Mouse (Mus musculus): ENCODE measurements around the gene Iqgap2. TPM values are rescaled to one million over a fixed set of nuclear protein-coding genes. Genes with fewer than 3 reads are reported as not detected.

Iqgap2 gene
- polyA plus RNA-seq, 1 experiment = 0.06 TPM

DNA sequence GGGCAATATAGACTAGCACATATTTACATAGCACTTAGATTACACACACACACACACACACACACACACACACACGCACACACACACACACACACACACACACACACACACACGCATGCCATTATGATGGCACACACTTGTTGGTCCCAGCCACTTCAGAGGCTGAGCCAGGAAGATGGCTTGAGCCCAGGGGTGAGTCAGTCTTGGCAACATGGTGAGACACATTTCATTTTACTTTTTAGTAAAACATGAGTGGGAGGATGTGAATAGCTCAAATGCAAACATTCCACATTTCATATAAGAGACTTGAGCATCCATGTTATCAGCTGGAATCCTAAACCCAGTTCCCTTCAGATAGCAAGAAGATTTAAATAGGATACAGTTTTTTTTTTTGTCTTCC, 258.3 kb downstream of the Iqgap2 start:
- Histone ChIP-seq H3ac (ENCODE audit: control insufficient read depth, insufficient read length, low read depth) (no peak overlapping the region), H3K36me3 (ENCODE audit: control insufficient read depth, insufficient read depth) (no peaks in the 10 kb centered on the region)

DNA sequence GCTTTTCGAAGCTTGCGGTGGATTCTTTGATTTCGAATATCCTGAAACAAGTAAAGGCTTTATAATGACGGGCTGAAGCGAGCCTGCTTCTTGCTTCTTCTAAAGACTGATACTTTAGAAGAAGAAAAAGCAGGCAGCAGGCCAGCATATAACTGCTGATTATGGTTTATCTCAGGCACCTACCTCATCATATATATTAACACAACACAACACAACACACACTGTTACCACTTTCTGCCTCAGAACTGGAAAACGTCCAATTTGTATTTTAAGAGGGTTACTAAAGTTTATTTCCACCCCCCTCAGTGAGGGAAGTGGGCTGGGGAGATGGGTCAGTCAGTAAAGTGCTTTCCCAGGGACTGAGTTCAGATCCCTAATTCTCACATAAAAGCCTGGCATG, 259.6 kb downstream of the Iqgap2 start:
- no peak overlapping the region for H3K4me3 ChIP-seq (ENCODE audit: insufficient read depth, poor library complexity, severe bottlenecking)
- H3K36me3 ChIP-seq (ENCODE audit: control insufficient read depth, insufficient read depth) = no peaks in the 10 kb centered on the region
- H3K27me3 ChIP-seq (ENCODE audit: control insufficient read depth, insufficient read depth, insufficient read length) = no peaks in the 10 kb centered on the region
- TF ChIP-seq MYOG (IDR thresholded peaks at IDR 0.05; ENCODE audit: control insufficient read depth, extremely low read depth, insufficient read length) = no peak
- no peak for TF ChIP-seq USF1 (IDR thresholded peaks at IDR 0.05; ENCODE audit: low read depth)
- no peak for TF ChIP-seq CTCF (IDR thresholded peaks at IDR 0.05; ENCODE audit: control insufficient read depth, insufficient read depth, insufficient read length)
- no peak for TF ChIP-seq MYOD1 (IDR thresholded peaks at IDR 0.05; ENCODE audit: control insufficient read depth, insufficient read length, low read depth)
- no peak for TF ChIP-seq MAX (IDR thresholded peaks at IDR 0.05)
- TF ChIP-seq CEBPB (IDR thresholded peaks at IDR 0.05; ENCODE audit: low read depth) = no peak
- TF ChIP-seq FOSL1 (IDR thresholded peaks at IDR 0.05; ENCODE audit: insufficient read depth, low read length, poor library complexity, severe bottlenecking) = no peak
- H3K79me3 ChIP-seq (ENCODE audit: low read depth) = no peaks in the 10 kb centered on the region
- H3ac ChIP-seq (ENCODE audit: control insufficient read depth, insufficient read length, low read depth) = no peak overlapping the region
- H3K79me2 ChIP-seq (ENCODE audit: control insufficient read depth, insufficient read depth) = no peaks in the 10 kb centered on the region

More for the DNA sequence above, 258.3 kb downstream of the Iqgap2 start:
- Histone ChIP-seq H3K4me3 (ENCODE audit: insufficient read depth, poor library complexity, severe bottlenecking) (no peak overlapping the region), H3K27me3 (ENCODE audit: control insufficient read depth, insufficient read depth, insufficient read length) (no peaks in the 10 kb centered on the region), H3K79me3 (ENCODE audit: low read depth) (no peaks in the 10 kb centered on the region), H3K79me2 (ENCODE audit: control insufficient read depth, insufficient read depth) (no peaks in the 10 kb centered on the region)
- no peak for TF ChIP-seq MAX (IDR thresholded peaks at IDR 0.05)
- no peak for TF ChIP-seq CTCF (IDR thresholded peaks at IDR 0.05; ENCODE audit: control insufficient read depth, insufficient read depth, insufficient read length)
- no peak for TF ChIP-seq CEBPB (IDR thresholded peaks at IDR 0.05; ENCODE audit: low read depth)
- peak; percentile 23 for TF ChIP-seq MYOD1 (IDR thresholded peaks at IDR 0.05; ENCODE audit: control insufficient read depth, insufficient read length, low read depth)
- TF ChIP-seq MYOG (IDR thresholded peaks at IDR 0.05; ENCODE audit: control insufficient read depth, extremely low read depth, insufficient read length) = no peak
- TF ChIP-seq USF1 (IDR thresholded peaks at IDR 0.05; ENCODE audit: low read depth) = no peak
- peak; percentile 15 for TF ChIP-seq FOSL1 (IDR thresholded peaks at IDR 0.05; ENCODE audit: insufficient read depth, low read length, poor library complexity, severe bottlenecking)

DNA sequence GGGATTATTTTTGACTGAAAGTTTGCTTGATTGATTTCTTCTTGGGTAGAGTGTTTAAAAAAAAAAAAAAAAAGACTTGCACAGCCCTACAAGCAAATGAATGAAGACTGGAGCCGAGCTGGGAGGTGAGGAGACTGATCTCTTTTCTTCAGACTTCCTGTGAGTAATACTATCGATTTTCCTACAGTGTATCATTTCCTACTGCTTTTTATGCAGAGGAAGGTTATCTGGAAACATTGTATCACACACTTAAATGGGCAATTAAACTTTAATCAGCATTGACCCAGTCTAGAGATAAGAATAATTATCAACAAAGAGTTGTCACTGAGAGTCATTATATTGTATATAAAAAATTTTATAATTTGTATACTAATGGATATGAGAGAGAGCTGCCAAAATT, 261.0 kb downstream of the Iqgap2 start:
- Histone ChIP-seq H3K4me3 (ENCODE audit: insufficient read depth, poor library complexity, severe bottlenecking) (no peak overlapping the region), H3K79me3 (ENCODE audit: low read depth) (no peaks in the 10 kb centered on the region), H3K27me3 (ENCODE audit: control insufficient read depth, insufficient read depth, insufficient read length) (no peaks in the 10 kb centered on the region)

DNA sequence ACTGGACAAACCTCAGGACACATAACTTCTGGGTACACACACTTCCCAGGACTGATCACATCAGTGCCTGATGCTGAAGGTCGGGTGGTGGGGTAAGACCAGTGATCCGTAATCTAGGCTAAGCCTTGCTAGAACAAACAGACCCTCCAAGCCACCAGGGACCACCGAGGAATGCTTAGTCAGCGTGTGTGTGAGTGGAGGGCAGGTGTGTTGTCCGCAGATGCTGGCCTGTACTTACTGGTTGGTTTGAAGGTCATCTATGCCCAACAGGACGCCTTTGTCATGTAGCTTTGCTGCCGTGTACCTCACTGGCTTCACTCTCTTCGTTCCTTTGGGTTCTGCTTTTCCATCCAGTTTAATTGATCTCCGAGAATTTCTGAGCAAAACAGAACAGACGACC, 262.0 kb downstream of the Iqgap2 start:
- Histone ChIP-seq H3K36me3 (ENCODE audit: control insufficient read depth, insufficient read depth) (no peaks in the 10 kb centered on the region), H3K79me2 (ENCODE audit: control insufficient read depth, insufficient read depth) (no peaks in the 10 kb centered on the region), H3ac (ENCODE audit: control insufficient read depth, insufficient read length, low read depth) (no peak overlapping the region), H3K79me3 (ENCODE audit: low read depth) (no peaks in the 10 kb centered on the region), H3K4me3 (ENCODE audit: insufficient read depth, poor library complexity, severe bottlenecking) (no peak overlapping the region), H3K27me3 (ENCODE audit: control insufficient read depth, insufficient read depth, insufficient read length) (no peaks in the 10 kb centered on the region)
- TF ChIP-seq FOSL1 (IDR thresholded peaks at IDR 0.05; ENCODE audit: insufficient read depth, low read length, poor library complexity, severe bottlenecking) = no peak
- TF ChIP-seq CTCF (IDR thresholded peaks at IDR 0.05; ENCODE audit: control insufficient read depth, insufficient read depth, insufficient read length) = no peak
- no peak for TF ChIP-seq MAX (IDR thresholded peaks at IDR 0.05)
- TF ChIP-seq MYOD1 (IDR thresholded peaks at IDR 0.05; ENCODE audit: control insufficient read depth, insufficient read length, low read depth) = no peak
- no peak for TF ChIP-seq USF1 (IDR thresholded peaks at IDR 0.05; ENCODE audit: low read depth)
- TF ChIP-seq MYOG (IDR thresholded peaks at IDR 0.05; ENCODE audit: control insufficient read depth, extremely low read depth, insufficient read length) = no peak
- no peak for TF ChIP-seq CEBPB (IDR thresholded peaks at IDR 0.05; ENCODE audit: low read depth)

More for the DNA sequence above, 261.0 kb downstream of the Iqgap2 start:
- Histone ChIP-seq H3K36me3 (ENCODE audit: control insufficient read depth, insufficient read depth) (no peaks in the 10 kb centered on the region), H3K79me2 (ENCODE audit: control insufficient read depth, insufficient read depth) (no peaks in the 10 kb centered on the region), H3ac (ENCODE audit: control insufficient read depth, insufficient read length, low read depth) (no peak overlapping the region)
- TF ChIP-seq MYOD1 (IDR thresholded peaks at IDR 0.05; ENCODE audit: control insufficient read depth, insufficient read length, low read depth) = no peak
- TF ChIP-seq CEBPB (IDR thresholded peaks at IDR 0.05; ENCODE audit: low read depth) = no peak
- no peak for TF ChIP-seq MAX (IDR thresholded peaks at IDR 0.05)
- TF ChIP-seq CTCF (IDR thresholded peaks at IDR 0.05; ENCODE audit: control insufficient read depth, insufficient read depth, insufficient read length) = no peak
- TF ChIP-seq USF1 (IDR thresholded peaks at IDR 0.05; ENCODE audit: low read depth) = no peak
- TF ChIP-seq FOSL1 (IDR thresholded peaks at IDR 0.05; ENCODE audit: insufficient read depth, low read length, poor library complexity, severe bottlenecking) = no peak
- TF ChIP-seq MYOG (IDR thresholded peaks at IDR 0.05; ENCODE audit: control insufficient read depth, extremely low read depth, insufficient read length) = no peak

DNA sequence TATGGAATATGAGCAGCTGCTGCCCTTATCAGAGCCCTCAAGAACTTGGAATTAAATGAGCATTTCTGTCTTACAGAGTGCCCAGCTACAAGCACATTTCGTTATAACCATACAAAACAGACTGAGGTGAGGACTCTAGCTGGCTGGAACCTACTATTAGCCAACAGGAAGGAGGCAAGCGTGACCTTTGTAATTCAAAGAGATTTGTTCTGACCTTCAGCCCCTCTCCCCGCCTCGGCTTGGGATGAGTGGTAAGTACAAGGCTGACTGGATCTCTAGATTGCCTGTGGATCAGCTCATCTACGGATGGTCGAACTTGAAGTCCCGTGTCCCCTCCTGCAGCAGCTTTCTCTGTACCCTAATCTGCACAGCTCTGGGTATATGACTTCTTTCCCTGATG, 265.0 kb downstream of the Iqgap2 start:
- Histone ChIP-seq H3K79me3 (ENCODE audit: low read depth) (no peaks in the 10 kb centered on the region), H3K79me2 (ENCODE audit: control insufficient read depth, insufficient read depth) (no peaks in the 10 kb centered on the region), H3K27me3 (ENCODE audit: control insufficient read depth, insufficient read depth, insufficient read length) (no peaks in the 10 kb centered on the region), H3ac (ENCODE audit: control insufficient read depth, insufficient read length, low read depth) (no peak overlapping the region), H3K36me3 (ENCODE audit: control insufficient read depth, insufficient read depth) (no peaks in the 10 kb centered on the region), H3K4me3 (ENCODE audit: insufficient read depth, poor library complexity, severe bottlenecking) (no peak overlapping the region)
- TF ChIP-seq CTCF (IDR thresholded peaks at IDR 0.05; ENCODE audit: control insufficient read depth, insufficient read depth, insufficient read length) (no peak), FOSL1 (IDR thresholded peaks at IDR 0.05; ENCODE audit: insufficient read depth, low read length, poor library complexity, severe bottlenecking) (no peak), MYOD1 (IDR thresholded peaks at IDR 0.05; ENCODE audit: control insufficient read depth, insufficient read length, low read depth) (no peak), MAX (IDR thresholded peaks at IDR 0.05) (no peak), USF1 (IDR thresholded peaks at IDR 0.05; ENCODE audit: low read depth) (no peak), MYOG (IDR thresholded peaks at IDR 0.05; ENCODE audit: control insufficient read depth, extremely low read depth, insufficient read length) (no peak)

DNA sequence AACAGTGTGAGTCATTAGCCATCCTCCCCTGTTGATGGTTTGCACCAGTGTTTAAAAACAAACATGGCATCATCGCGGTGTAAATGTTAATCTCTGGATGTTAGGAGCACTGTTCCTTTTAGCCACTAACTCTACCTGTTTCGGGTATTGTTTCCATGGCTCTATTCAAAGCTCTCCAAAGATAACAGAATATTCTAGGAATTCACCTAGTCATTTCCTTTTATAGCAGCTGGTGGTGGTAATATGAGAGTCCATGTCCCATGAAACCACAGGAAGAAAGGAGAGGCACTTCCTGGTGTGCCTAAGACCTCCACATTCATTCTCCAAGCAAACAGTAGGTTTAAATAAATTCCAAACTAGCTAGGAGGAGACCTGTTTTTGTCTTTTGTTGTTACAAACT, 268.7 kb downstream of the Iqgap2 start:
- TF ChIP-seq MAX (IDR thresholded peaks at IDR 0.05) = no peak
- no peak for TF ChIP-seq USF1 (IDR thresholded peaks at IDR 0.05; ENCODE audit: low read depth)
- TF ChIP-seq CEBPB (IDR thresholded peaks at IDR 0.05; ENCODE audit: low read depth) = no peak
- TF ChIP-seq MYOG (IDR thresholded peaks at IDR 0.05; ENCODE audit: control insufficient read depth, extremely low read depth, insufficient read length) = no peak
- no peak for TF ChIP-seq MYOD1 (IDR thresholded peaks at IDR 0.05; ENCODE audit: control insufficient read depth, insufficient read length, low read depth)
- no peak for TF ChIP-seq FOSL1 (IDR thresholded peaks at IDR 0.05; ENCODE audit: insufficient read depth, low read length, poor library complexity, severe bottlenecking)
- no peak for TF ChIP-seq CTCF (IDR thresholded peaks at IDR 0.05; ENCODE audit: control insufficient read depth, insufficient read depth, insufficient read length)

More for the DNA sequence above, 268.7 kb downstream of the Iqgap2 start:
- Histone ChIP-seq H3K79me2 (ENCODE audit: control insufficient read depth, insufficient read depth) (peaks cover 2% of the 10 kb centered on the region), H3K79me3 (ENCODE audit: low read depth) (peaks cover under 1% of the 10 kb centered on the region), H3K4me3 (ENCODE audit: insufficient read depth, poor library complexity, severe bottlenecking) (no peak overlapping the region), H3K36me3 (ENCODE audit: control insufficient read depth, insufficient read depth) (no peaks in the 10 kb centered on the region), H3K27me3 (ENCODE audit: control insufficient read depth, insufficient read depth, insufficient read length) (no peaks in the 10 kb centered on the region), H3ac (ENCODE audit: control insufficient read depth, insufficient read length, low read depth) (no peak overlapping the region)

Data from C2C12 (cell line).